In genomic region chr7:82566688-82567087, GRCm38 (mm10) we compare ENCODE assay signal across 24 mouse cellular contexts.
A peak's percentile ranks its signal among the peaks of the same experiment; 100 is the strongest.
DNase-seq lines count a peak whose midpoint lies in the region; ATAC-seq and TF ChIP-seq lines count a peak whose summit lies in the region.
"Had no signal": no experiment of that assay in that cellular context is flagged by ENCODE, and none has a peak within 500 bp of the region (broad histone marks: within the 10 kb centered on the region; RNA-seq: fewer than 3 reads in every experiment).

No protein-coding gene starts in this region.

- in situ Hi-C loops in Patski (cut with MboI; ENCODE audit: low pct_unique_long_range_greater_than_20kb), result no loop called here

- H3K4me3 ChIP-seq in kidney, postnatal 0 days (replicated peaks; ENCODE audit: low read depth, low read length), result no peak overlapping the region
- H3K4me3 ChIP-seq: heart, embryonic 13.5 days; hindbrain, embryonic 15.5 days; left cerebral cortex, adult 2 months; midbrain, embryonic 12.5 days; neural tube, embryonic 12.5 days had no signal

- no peak overlapping the region for H3K9ac ChIP-seq in kidney, postnatal 0 days (ENCODE audit: low read depth, low read length)
- H3K9ac ChIP-seq: heart, embryonic 13.5 days; hindbrain, embryonic 15.5 days; midbrain, embryonic 12.5 days; neural tube, embryonic 12.5 days had no signal

- POLR2A ChIA-PET in Patski (lab: Charles Lee), result no interaction called here

- DNase-seq in CD4-positive, CD25-positive, alpha-beta regulatory T cell, adult 2 months (ENCODE audit: low read depth, low spot score), result peak; percentile 3
- no peak for DNase-seq in kidney, postnatal 0 days (ENCODE audit: low spot score)
- DNase-seq in kidney, adult 8-10 months, result no peak
- DNase-seq in 416B (ENCODE audit: low read depth), result peak; percentile 30
- DNase-seq in Patski (ENCODE audit: low read depth, low spot score), result no peak
- DNase-seq in natural killer cell, adult 2 months (ENCODE audit: low spot score in 2 of 2), result no peak
- no peak for DNase-seq in frontal cortex, postnatal 36 days (ENCODE audit: low spot score in 2 of 2)
- DNase-seq: adrenal gland, adult 2 months; cerebellum, adult 9-10 months; heart, postnatal 4 days; kidney, adult 11 months; kidney, postnatal 14 days; left cerebral cortex, postnatal 4 days; liver; right cerebral cortex, adult 18-20 months; thymus, postnatal 36 days had no signal

- no peaks in the 10 kb centered on the region for H3K27me3 ChIP-seq in kidney, postnatal 0 days (ENCODE audit: insufficient read depth, low read length)
- no peaks in the 10 kb centered on the region for H3K27me3 ChIP-seq in Patski
- H3K27me3 ChIP-seq: heart, embryonic 13.5 days; hindbrain, embryonic 15.5 days; midbrain, embryonic 12.5 days; neural tube, embryonic 12.5 days had no signal

- no peaks in the 10 kb centered on the region for H3K9me3 ChIP-seq in kidney, postnatal 0 days (replicated peaks; ENCODE audit: low read length)
- H3K9me3 ChIP-seq: G1E; heart, embryonic 13.5 days; hindbrain, embryonic 15.5 days; midbrain, embryonic 12.5 days; neural tube, embryonic 12.5 days had no signal

- TF ChIP-seq CTCF in kidney, postnatal 0 days (IDR thresholded peaks at IDR 0.05; ENCODE audit: low read depth), result peak; percentile 23; the same call in 1 of the 2 replicates
- peak; percentile 46 for TF ChIP-seq CTCF in Patski (IDR thresholded peaks at IDR 0.05)

- CTCF ChIA-PET in Patski (lab: Charles Lee), result interaction anchor here (1.2 to 1.9 kb wide), 4 partner anchors 9 to 63 kb away, joined by 3 to 6 read pairs (median 4); no protein-coding TSS in a partner anchor

- H3K4me2 ChIP-seq in kidney, postnatal 0 days (ENCODE audit: low read length), result no peak overlapping the region
- H3K4me2 ChIP-seq: heart, embryonic 13.5 days; hindbrain, embryonic 15.5 days; midbrain, embryonic 12.5 days; neural tube, embryonic 12.5 days had no signal

- no peak for ATAC-seq in CD4-positive, CD25-positive, alpha-beta regulatory T cell, adult 4 months
- no peak for ATAC-seq in kidney, postnatal 0 days (replicated peaks; ENCODE audit: low FRiP score, low read depth)
- no peak for ATAC-seq in Patski
- ATAC-seq: forebrain, embryonic 14.5 days had no signal

- 46% methylated on average over 8 of the region's 8 CpGs for WGBS in kidney, postnatal 0 days

- no peak overlapping the region for H3K27ac ChIP-seq in kidney, postnatal 0 days
- H3K27ac ChIP-seq: heart, embryonic 13.5 days; hindbrain, embryonic 15.5 days; left cerebral cortex, adult 2 months; midbrain, embryonic 12.5 days; neural tube, embryonic 12.5 days had no signal

- H3K36me3 ChIP-seq in kidney, postnatal 0 days (ENCODE audit: insufficient read depth, low read length), result no peaks in the 10 kb centered on the region
- H3K36me3 ChIP-seq: G1E; heart, embryonic 13.5 days; hindbrain, embryonic 15.5 days; midbrain, embryonic 12.5 days; neural tube, embryonic 12.5 days had no signal

- H3K4me1 ChIP-seq in kidney, postnatal 0 days (replicated peaks; ENCODE audit: insufficient read depth, low read length), result no peaks in the 10 kb centered on the region
- H3K4me1 ChIP-seq: heart, embryonic 13.5 days; hindbrain, embryonic 15.5 days; midbrain, embryonic 12.5 days; neural tube, embryonic 12.5 days had no signal

Comparison
In these comparisons a context has a peak if more than half of its experiments do, and no peak if none do; other contexts are left out.
1. DNase-seq: peak in CD4-positive, CD25-positive, alpha-beta regulatory T cell, adult 2 months (single experiment) and 416B (single experiment); none in kidney, postnatal 0 days (single experiment), kidney, adult 8-10 months (0 of 2), Patski (single experiment), natural killer cell, adult 2 months (0 of 2) and frontal cortex, postnatal 36 days (0 of 2).